Mouse (Mus musculus) intestine, embryonic 15.5 days (tissue): ENCODE results near the gene Eefsec. TPM values are rescaled to one million over a fixed set of nuclear protein-coding genes. Genes with fewer than 3 reads are reported as not detected.

Source experiments
- ATAC-seq: fragments of 200-750 bp; cut with Nextera tagmentation; 2 replicates; pipeline ENCODE4 v1.8.0; 2017; ENCODE audit warnings: moderate TSS enrichment, moderate library complexity
- H3K27ac ChIP-seq: fragments of 300-500 bp; sonication (generic); 2 replicates; pipeline ENCODE4 v1.5.1; 2015; ENCODE audit warnings: mild to moderate bottlenecking, inconsistent platforms
- H3K27me3 ChIP-seq: fragments of 300-500 bp; sonication (generic); replicated peaks from 2 replicates; pipeline ENCODE4 v1.6.1; 2015; ENCODE audit warnings: inconsistent platforms
- H3K36me3 ChIP-seq: fragments of 300-500 bp; sonication (generic); 2 replicates; pipeline ENCODE4 v1.6.1; 2015; ENCODE audit warnings: inconsistent platforms
- H3K4me1 ChIP-seq: fragments of 300-500 bp; sonication (generic); replicated peaks from 2 replicates; pipeline ENCODE4 v1.6.1; 2015; ENCODE audit warnings: inconsistent platforms
- H3K4me2 ChIP-seq: fragments of 300-500 bp; sonication (generic); replicated peaks from 2 replicates; pipeline ENCODE4 v1.6.1; 2015; ENCODE audit warnings: mild to moderate bottlenecking, inconsistent platforms
- H3K4me3 ChIP-seq: fragments of 300-500 bp; sonication (generic); replicated peaks from 2 replicates; pipeline ENCODE4 v1.5.1; 2015; ENCODE audit warnings: inconsistent platforms
- H3K9ac ChIP-seq: fragments of 300-500 bp; sonication (generic); 2 replicates; pipeline ENCODE4 v1.6.1; 2015; ENCODE audit warnings: inconsistent platforms
- H3K9me3 ChIP-seq: fragments of 300-500 bp; sonication (generic); 2 replicates; pipeline ENCODE4 v1.6.1; 2016; ENCODE audit warnings: inconsistent platforms
- WGBS: fragments of 180-500 bp; shearing (Covaris S2); methylation state at CpG from one replicate; pipeline ENCODE4 v1.1.7; 2015; 5-methylcytosine and 5-hydroxymethylcytosine counted together
- polyA plus RNA-seq: library from polyadenylated mRNA; unstranded; fragments of >200 nt; fragmentation: Nextera tagmentation; extraction: Ambion mirVana; gene quantifications from 2 replicates; pipeline ENCODE4 v1.2.1, GENCODE M21; 2015

Eefsec gene
- polyA plus RNA-seq, 1 experiment from 2014 or later = 40.1 TPM

- Histone ChIP-seq H3K36me3 (no peaks in the 10 kb centered on the region), H3K4me1 (peaks cover 4% of the 10 kb centered on the region; the same call in 1 of the 2 replicates), H3K27me3 (no peaks in the 10 kb centered on the region), H3K9ac (no peak overlapping the region), H3K9me3 (no peaks in the 10 kb centered on the region), H3K4me3 (no peak overlapping the region), H3K4me2 (no peak overlapping the region), H3K27ac (no peak overlapping the region)
- WGBS = 79% methylated on average over 6 of the region's 6 CpGs
- ATAC-seq = no peak
Measured at GRCm38 (mm10) chr6:88400451-88400850, 45.9 kb downstream of the Eefsec start.

DNA sequence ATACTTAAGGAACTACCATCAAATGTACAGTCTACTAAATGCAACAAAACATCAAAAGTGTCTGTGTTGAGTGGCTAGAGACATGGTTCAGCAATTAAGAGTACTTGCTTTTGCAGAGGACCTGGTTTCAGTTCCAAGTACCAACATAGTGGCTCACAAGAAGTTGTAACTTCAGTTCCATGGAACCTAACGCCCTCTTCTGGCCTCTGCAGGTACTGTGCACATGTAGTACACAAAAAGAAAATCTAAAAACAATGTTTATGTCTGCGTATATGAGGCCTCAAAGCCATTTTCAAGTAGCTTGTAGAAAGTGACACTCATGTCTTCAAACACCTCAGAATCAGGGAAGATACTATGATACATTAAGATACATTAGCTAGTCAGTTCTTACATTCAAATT is 48.4 kb downstream of the Eefsec start:
- Histone ChIP-seq H3K4me1 (peaks cover 4% of the 10 kb centered on the region; the same call in 1 of the 2 replicates), H3K9me3 (no peaks in the 10 kb centered on the region), H3K27me3 (no peaks in the 10 kb centered on the region), H3K4me2 (no peak overlapping the region), H3K36me3 (no peaks in the 10 kb centered on the region), H3K9ac (no peak overlapping the region), H3K27ac (no peak overlapping the region), H3K4me3 (no peak overlapping the region)
- no peak for ATAC-seq
- 61% methylated on average over 2 of the region's 2 CpGs for WGBS

GRCm38 (mm10) chr6:88388946-88389345 is 57.4 kb downstream of the Eefsec start:
- peaks cover 24% of the 10 kb centered on the region for H3K4me1 ChIP-seq
- no peaks in the 10 kb centered on the region for H3K9me3 ChIP-seq
- no peaks in the 10 kb centered on the region for H3K27me3 ChIP-seq
- H3K27ac ChIP-seq = peak overlapping the region; percentile 64
- H3K4me3 ChIP-seq = no peak overlapping the region
- ATAC-seq = peak; percentile 43; the same call in 1 of the 2 replicates
- no peak overlapping the region for H3K4me2 ChIP-seq
- WGBS = 62% methylated on average over 5 of the region's 5 CpGs
- no peaks in the 10 kb centered on the region for H3K36me3 ChIP-seq
- H3K9ac ChIP-seq = no peak overlapping the region

GRCm38 (mm10) chr6:88387836-88388724 is 58.3 kb downstream of the Eefsec start:
- H3K9ac ChIP-seq = no peak overlapping the region
- no peak overlapping the region for H3K4me3 ChIP-seq
- ATAC-seq = peak; percentile 40; the same call in 1 of the 2 replicates
- H3K4me1 ChIP-seq = peaks cover 26% of the 10 kb centered on the region
- peak overlapping the region; percentile 64 for H3K27ac ChIP-seq
- no peaks in the 10 kb centered on the region for H3K9me3 ChIP-seq
- H3K36me3 ChIP-seq = no peaks in the 10 kb centered on the region
- WGBS = 61% methylated on average over 8 of the region's 8 CpGs
- H3K27me3 ChIP-seq = no peaks in the 10 kb centered on the region
- H3K4me2 ChIP-seq = no peak overlapping the region

DNA sequence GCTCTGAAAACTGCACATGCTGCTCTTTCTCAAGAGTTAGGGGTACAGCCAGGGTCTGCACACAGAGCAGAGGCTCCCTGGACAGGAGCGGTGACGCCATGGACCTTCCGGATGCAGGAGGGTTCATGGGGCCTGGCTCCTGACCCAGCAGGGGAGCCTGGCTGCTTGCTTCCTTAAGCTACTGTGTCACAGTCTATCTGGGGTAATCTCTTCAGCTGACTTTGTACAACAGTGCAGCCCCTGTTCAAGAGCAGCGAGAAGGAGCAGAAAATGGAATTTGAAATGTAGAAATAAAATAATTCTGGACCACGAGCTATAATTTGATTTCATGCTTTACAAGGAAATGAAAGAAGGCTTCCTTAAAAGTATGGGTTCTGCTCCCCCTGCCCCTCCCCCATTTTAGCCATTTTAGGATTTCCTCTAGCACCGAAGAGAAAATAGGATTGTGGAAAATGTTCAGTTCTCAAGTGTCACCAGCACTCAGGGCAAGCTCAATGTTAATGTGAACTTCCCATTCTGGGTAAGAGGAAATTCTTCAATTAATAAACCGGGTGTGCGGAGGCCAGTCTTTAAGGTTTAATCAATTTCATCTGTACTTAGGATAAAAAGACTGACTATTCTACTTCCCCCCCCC is 61.8 kb downstream of the Eefsec start:
- WGBS = 64% methylated on average over 8 of the region's 8 CpGs
- ATAC-seq = peak; percentile 10; the same call in 1 of the 2 replicates
- H3K4me3 ChIP-seq = no peak overlapping the region
- H3K9ac ChIP-seq = no peak overlapping the region
- no peak overlapping the region for H3K4me2 ChIP-seq
- no peaks in the 10 kb centered on the region for H3K9me3 ChIP-seq
- no peaks in the 10 kb centered on the region for H3K36me3 ChIP-seq
- peaks cover 23% of the 10 kb centered on the region for H3K4me1 ChIP-seq
- H3K27ac ChIP-seq = peak overlapping the region; percentile 69
- no peaks in the 10 kb centered on the region for H3K27me3 ChIP-seq

- H3K9me3 ChIP-seq = no peaks in the 10 kb centered on the region
- H3K4me2 ChIP-seq = no peak overlapping the region
- H3K9ac ChIP-seq = no peak overlapping the region
- no peaks in the 10 kb centered on the region for H3K27me3 ChIP-seq
- H3K36me3 ChIP-seq = no peaks in the 10 kb centered on the region
- H3K4me3 ChIP-seq = no peak overlapping the region
- ATAC-seq = peak; percentile 77
- peak overlapping the region; percentile 69; the same call in 1 of the 2 replicates for H3K27ac ChIP-seq
- H3K4me1 ChIP-seq = peaks cover 16% of the 10 kb centered on the region
Measured at GRCm38 (mm10) chr6:88383734-88384133, 62.6 kb downstream of the Eefsec start.

GRCm38 (mm10) chr6:88379756-88380155 is 66.6 kb downstream of the Eefsec start:
- H3K9me3 ChIP-seq = no peaks in the 10 kb centered on the region
- H3K4me2 ChIP-seq = no peak overlapping the region
- no peaks in the 10 kb centered on the region for H3K36me3 ChIP-seq
- 48% methylated on average over 3 of the region's 3 CpGs for WGBS
- H3K27me3 ChIP-seq = no peaks in the 10 kb centered on the region
- H3K27ac ChIP-seq = no peak overlapping the region
- no peak overlapping the region for H3K9ac ChIP-seq
- H3K4me3 ChIP-seq = no peak overlapping the region
- H3K4me1 ChIP-seq = peaks cover 7% of the 10 kb centered on the region
- no peak for ATAC-seq

DNA sequence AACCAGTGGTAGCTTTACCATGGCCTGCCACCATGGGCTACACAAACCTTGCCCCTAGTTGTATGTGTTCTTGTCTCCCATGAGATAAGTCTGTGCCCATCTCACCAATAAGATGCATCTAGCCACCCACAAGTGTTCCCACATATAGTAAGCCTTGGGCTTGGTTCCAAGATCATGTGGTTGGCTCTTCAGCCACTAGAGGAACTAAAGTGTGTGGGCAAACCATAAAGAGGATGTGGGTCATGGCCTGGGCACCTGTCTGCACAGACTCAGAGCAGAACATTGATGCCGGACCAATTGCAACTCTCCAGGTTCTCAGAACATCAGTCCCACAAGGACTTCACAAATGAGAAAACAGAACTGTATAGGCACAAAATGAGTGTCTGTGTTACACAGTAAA is 67.5 kb downstream of the Eefsec start:
- H3K4me3 ChIP-seq = no peak overlapping the region
- ATAC-seq = no peak
- WGBS = 94% methylated on average over 1 of the region's 1 CpGs

DNA sequence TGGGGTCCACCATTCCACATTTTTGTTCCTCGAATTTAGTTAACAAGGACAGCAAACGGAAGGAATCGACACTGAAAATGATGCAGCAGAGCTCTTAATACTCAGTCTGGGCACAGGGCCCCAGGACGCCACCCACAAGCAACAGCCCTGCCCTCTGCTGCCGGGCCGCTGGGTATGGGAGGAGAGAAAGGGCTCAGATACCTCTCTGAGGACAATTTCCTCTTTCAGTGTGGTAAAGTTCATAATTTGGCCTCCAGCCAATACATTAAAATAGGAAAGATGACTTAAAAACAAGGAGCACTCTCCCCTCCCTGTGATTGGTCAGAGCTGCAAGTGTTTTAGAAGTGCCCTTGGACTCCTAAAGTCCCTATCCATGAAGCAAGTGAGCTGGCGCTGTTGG is 72.1 kb downstream of the Eefsec start:
- peaks cover 6% of the 10 kb centered on the region; the same call in 1 of the 2 replicates for H3K4me1 ChIP-seq
- H3K27ac ChIP-seq = no peak overlapping the region
- H3K9me3 ChIP-seq = no peaks in the 10 kb centered on the region
- H3K4me2 ChIP-seq = no peak overlapping the region
- no peaks in the 10 kb centered on the region for H3K27me3 ChIP-seq
- H3K36me3 ChIP-seq = no peaks in the 10 kb centered on the region
- WGBS = 69% methylated on average over 7 of the region's 7 CpGs
- no peak for ATAC-seq
- no peak overlapping the region for H3K4me3 ChIP-seq
- no peak overlapping the region for H3K9ac ChIP-seq

More for the DNA sequence above, 67.5 kb downstream of the Eefsec start:
- Histone ChIP-seq H3K9ac (no peak overlapping the region), H3K27ac (no peak overlapping the region), H3K4me2 (no peak overlapping the region), H3K36me3 (no peaks in the 10 kb centered on the region), H3K9me3 (no peaks in the 10 kb centered on the region), H3K27me3 (no peaks in the 10 kb centered on the region), H3K4me1 (peaks cover 3% of the 10 kb centered on the region)

GRCm38 (mm10) chr6:88369851-88370635 is 76.3 kb downstream of the Eefsec start:
- H3K27ac ChIP-seq = 0 out of 2 replicates have a peak overlapping the region, but pooled peaks have one; percentile 44
- H3K27me3 ChIP-seq = no peaks in the 10 kb centered on the region
- no peaks in the 10 kb centered on the region for H3K36me3 ChIP-seq
- no peak overlapping the region for H3K9ac ChIP-seq
- no peak overlapping the region for H3K4me2 ChIP-seq
- H3K4me1 ChIP-seq = peaks cover 6% of the 10 kb centered on the region; the same call in 1 of the 2 replicates
- ATAC-seq = 0 out of 2 replicates have a peak, but pooled peaks have one; percentile 28
- H3K9me3 ChIP-seq = no peaks in the 10 kb centered on the region
- 53% methylated on average over 8 of the region's 8 CpGs for WGBS
- H3K4me3 ChIP-seq = no peak overlapping the region

DNA sequence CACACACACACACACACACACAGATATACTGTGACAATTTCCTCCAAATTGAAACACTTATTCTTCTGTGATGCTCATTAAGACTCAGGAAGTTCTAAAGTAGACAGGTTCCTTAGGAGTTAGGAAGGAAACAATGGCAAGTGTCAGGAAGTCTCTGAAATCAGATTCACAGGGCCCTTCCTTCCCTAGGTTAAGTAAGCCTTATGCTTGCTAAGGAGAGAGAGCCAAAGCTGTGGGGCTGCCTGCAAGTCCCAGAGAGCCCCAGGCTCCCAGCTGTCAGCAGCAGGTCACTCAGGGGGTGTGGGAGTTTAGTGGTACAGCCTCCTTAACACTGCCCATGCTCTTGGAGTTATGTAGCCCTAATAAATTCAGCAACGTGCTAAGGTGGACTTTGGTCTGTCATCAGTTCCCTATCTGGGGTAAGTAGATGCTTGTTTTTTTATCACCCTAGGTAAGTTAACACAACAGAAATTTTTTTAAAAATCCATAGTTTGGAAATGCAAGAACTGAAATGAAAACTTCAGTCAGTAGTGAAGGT is 82.8 kb downstream of the Eefsec start:
- Histone ChIP-seq H3K27ac (no peak overlapping the region), H3K4me1 (no peaks in the 10 kb centered on the region), H3K9me3 (no peaks in the 10 kb centered on the region), H3K36me3 (no peaks in the 10 kb centered on the region), H3K4me3 (no peak overlapping the region), H3K4me2 (no peak overlapping the region), H3K27me3 (no peaks in the 10 kb centered on the region), H3K9ac (no peak overlapping the region)
- WGBS = 35% methylated on average over 1 of the region's 1 CpGs
- peak; percentile 80 for ATAC-seq

GRCm38 (mm10) chr6:88361096-88361495 is 85.2 kb downstream of the Eefsec start:
- Histone ChIP-seq H3K27ac (no peak overlapping the region), H3K4me3 (no peak overlapping the region), H3K9ac (no peak overlapping the region), H3K9me3 (no peaks in the 10 kb centered on the region), H3K4me2 (no peak overlapping the region), H3K27me3 (no peaks in the 10 kb centered on the region), H3K36me3 (no peaks in the 10 kb centered on the region), H3K4me1 (no peaks in the 10 kb centered on the region)
- WGBS = 94% methylated on average over 1 of the region's 1 CpGs
- no peak for ATAC-seq
